Mouse (Mus musculus): Measurements from ENCODE around the gene Fbxw4.
"Not testable (repeated sequence)": the region's sequence is repeated elsewhere in the genome, so short reads cannot be mapped to it uniquely, and the experiment has no call there.

Gene Fbxw4

GRCm38 (mm10) chr19:45580235-45580634 lies 79.9 kb downstream of the Fbxw4 start:
- DNase-seq (ENCODE audit: low spot score in 2 of 2) = no peak

DNA sequence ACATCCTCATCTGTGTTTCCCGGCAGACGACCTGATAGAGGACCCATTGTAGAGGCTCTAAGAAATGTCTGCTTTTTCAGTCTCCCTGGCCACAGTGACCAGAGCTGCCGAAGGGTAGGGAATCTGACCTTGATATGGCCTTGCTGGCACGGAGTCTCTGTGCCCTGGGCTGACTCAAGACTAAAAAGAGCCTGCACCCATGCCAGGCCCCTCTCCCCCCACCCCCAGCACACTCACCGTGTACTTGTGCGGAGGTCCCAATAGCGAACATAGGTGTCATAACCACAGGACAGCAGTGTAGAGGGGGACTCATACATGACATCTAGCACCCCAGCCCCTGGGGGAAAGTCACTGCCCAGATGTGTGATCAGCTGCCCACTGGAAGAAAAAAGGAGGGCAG lies 80.7 kb downstream of the Fbxw4 start:
- DNase-seq (ENCODE audit: low spot score in 2 of 2) = no peak

- no peak for DNase-seq (ENCODE audit: low spot score in 2 of 2)
Observed at GRCm38 (mm10) chr19:45578976-45579375, 81.1 kb downstream of the Fbxw4 start.

DNA sequence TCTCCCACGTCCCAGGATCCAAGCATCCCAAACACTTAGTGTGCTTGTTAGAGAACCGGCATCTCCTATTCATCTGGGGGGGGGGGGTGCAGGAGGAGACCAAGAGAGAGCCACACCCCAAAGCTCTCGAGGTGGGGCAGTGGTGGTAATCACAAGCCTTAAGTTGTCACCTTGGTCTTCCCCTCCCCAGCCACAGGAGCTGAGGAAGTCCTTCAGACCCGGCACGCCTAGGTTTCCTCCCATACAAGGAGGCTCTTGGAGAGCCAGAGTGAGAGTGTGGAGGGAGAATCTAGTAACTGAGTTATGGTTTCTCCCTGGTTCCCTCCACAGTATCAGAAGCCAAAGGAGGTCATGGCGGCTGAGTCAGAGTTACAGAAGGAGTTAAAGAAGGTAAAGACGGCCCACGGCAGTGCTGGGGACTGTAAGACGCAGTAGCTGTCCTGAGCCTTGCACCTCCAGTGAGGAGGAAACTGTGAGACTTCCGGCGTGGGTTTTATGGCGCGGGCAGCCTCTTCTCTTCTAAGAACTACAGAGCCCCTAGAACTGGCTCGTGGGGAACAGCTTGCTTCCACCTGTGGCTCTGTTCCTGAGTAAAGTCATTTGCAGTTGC lies 82.9 kb downstream of the Fbxw4 start:
- DNase-seq (ENCODE audit: low spot score in 2 of 2) = no peak

- DNase-seq (ENCODE audit: low spot score in 2 of 2) = no peak
Observed at GRCm38 (mm10) chr19:45575632-45576001, 84.5 kb downstream of the Fbxw4 start.

DNA sequence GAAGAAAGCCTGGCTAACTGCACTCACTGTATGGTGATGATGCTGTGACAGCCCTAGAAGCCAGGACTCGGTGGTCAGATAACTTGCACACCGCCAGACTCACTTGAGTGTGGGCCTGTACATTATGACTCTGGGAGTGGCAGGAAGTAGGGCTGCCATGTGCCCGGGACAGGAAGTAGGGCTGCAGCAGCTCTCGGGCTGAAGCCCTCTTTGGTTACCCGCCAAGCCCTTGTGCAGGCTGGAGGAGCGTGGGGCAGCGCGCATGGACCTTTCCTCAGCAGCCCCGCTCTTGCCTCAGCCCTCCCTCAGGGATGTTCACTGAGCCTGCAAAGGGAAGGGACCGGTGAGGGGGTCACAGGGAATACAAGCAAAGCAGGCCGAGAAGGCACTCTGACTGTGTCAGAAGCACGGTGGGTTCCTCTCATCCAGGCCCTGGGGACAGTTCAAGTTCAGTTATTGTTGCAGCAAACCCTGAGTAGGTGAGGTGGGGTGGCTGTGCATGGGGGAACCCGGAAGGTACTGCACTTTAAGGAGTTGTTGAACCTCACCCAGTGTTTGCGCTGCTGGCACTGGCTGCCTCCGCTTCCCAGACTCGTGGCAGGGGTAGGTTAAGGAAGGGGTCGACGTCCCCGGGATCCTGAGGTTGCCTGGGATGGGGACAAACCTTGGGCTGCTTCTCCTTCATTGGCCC lies 85.0 kb downstream of the Fbxw4 start:
- DNase-seq (ENCODE audit: low spot score in 2 of 2) = no peak

- no peak for DNase-seq (ENCODE audit: low spot score in 2 of 2)
Observed at GRCm38 (mm10) chr19:45574339-45574898, 85.7 kb downstream of the Fbxw4 start.

- peak; percentile 61 to 71 for DNase-seq (ENCODE audit: low spot score in 2 of 2)
Observed at GRCm38 (mm10) chr19:45573861-45574267, 86.2 kb downstream of the Fbxw4 start.

DNA sequence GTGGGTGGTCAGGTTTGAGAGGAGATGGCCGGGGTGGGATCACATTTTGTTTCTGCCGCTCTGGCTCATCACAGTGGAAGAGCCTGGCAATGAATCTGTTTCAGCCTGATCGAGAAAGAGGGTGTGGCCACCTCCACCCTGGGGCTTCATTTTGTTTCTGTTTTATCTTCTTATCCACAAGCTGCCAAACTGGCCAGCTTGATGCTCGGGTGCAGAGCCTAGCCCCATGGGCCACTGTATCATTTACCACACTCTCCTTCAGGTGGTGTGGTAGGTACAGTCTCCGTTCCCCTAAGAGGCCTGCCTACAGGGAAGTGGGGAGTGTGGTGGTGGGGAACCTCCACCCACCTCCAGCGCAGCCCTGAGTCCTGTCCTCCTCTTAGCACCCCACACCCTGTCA lies 87.1 kb downstream of the Fbxw4 start:
- no peak for DNase-seq (ENCODE audit: low spot score in 2 of 2)

- DNase-seq (ENCODE audit: low spot score in 2 of 2) = no peak
Observed at GRCm38 (mm10) chr19:45567367-45567766, 92.7 kb downstream of the Fbxw4 start.

DNA sequence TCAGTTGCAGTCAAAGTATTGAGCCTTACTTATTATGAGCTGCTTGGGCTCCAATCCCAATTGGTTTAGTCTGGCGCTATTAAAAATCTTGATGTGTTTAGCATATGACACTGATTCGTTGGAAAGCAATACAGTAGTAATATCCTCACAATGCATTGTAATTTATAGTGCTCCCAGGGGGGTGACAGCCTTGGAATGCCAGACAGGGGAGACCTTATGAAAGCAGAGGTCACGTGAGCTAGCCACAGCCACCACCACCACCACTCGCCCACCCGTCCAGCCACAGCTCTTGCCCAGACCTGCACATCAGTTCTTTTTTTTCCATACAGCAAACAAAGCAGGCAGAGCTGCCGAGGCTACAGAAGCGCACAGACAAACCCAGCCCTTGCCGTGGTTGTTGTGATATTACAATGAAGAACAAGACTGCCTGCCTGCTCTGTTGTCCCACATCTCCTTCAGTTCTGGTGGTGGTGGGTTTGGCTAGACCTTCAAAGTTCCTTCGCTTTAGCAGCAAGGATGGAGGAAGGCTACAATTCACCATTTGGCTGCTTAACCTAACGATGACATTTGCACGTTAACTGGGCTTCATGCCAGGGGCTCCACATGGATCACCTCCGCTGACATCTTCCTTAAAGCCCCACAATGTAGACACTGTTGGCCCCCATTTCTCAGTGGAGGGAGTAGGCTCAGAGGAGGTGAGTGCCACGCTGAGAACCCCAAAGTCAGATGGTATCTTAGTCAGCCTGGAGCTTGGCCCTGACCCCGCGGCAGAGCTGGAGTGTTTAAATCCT lies 94.0 kb downstream of the Fbxw4 start:
- no peak for DNase-seq (ENCODE audit: low spot score in 2 of 2)

DNA sequence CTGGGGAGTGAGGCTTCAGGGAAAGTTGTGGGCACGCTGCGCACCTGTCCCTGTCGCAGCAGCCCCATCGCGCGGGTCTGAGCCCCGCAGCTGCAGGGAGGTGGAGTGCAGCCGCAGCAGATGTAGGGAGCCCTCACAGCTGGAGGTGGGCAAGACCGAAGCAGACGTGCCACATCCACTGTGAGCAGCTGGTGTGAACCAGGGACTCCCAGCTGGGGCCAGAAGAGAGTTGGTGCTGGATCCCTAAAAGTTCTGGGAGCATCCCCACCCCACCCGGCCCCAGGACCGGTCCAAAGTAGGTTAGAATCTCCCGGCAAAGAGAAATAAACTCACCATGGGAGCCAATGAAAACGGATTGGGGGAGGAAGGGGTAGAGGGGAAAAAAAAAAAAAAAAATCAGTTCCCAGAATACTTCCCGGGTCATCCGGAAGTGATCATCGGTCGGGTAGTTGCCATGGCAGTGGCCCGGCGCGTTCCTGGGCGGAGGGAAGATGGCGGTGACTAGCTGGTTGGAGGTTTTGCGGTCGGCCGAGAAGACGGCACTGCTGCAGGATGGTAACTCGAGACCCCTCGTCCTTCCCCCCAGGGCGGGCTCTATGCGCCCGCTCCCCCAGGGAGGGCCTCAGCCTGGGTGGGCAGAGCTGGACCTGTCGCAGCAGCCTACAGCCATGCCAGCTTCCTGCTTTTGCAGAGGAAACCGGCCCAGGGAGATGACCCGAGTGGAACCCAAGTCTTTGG lies 99.8 kb downstream of the Fbxw4 start, which contains the start of the genes Poll and Gm17018:
Gene Poll (minus strand): TSS at position 379 of the 738 bp plus-strand sequence.
Gene Gm17018 (plus strand): TSS at position 463 of the 738 bp plus-strand sequence.
- DNase-seq (ENCODE audit: low spot score in 2 of 2) = peak; percentile 82 to 86

DNA sequence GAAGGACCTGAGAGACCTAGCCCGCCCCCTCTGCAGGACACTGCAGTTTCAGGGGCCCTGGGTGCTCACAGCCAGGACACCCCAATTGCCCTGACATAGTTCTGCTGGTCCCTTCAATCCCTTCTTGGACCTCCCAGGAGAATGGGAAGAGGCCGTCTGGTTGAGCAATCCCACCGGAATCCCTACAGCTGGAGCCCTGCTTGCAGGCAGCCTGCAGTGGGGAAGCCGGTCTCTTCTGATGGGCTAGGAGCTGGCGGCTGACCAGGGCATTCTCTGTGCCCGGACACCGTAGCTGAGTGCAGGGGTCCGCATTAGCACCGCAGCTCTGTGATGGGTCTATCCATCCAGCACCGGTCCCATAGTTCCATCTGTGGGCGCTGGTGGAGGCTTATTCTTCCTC lies 106.0 kb downstream of the Fbxw4 start:
- no peak for DNase-seq (ENCODE audit: low spot score in 2 of 2)

GRCm38 (mm10) chr19:45552187-45552586 lies 107.9 kb downstream of the Fbxw4 start:
- DNase-seq (ENCODE audit: low spot score in 2 of 2) = no peak

DNA sequence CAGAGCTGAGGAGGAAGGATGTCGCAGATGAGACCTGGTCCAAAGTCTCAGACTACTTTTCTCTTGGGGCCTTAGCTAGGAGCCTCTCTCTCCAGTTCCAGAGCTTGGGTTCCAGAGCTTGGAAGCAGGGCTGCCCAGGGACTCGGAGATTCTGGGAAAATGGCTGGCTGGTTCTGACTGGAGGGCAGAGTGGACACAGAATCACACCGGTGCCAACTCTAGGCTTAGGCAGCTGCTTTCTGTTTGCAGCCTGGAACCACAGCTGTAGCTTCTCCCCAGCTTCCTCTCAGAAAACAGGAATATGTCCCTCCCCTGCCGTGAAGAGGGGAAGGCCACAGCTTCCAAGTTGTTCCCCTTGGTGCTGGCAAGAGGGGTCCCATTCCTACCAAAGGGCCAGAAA lies 110.2 kb downstream of the Fbxw4 start:
- no peak for DNase-seq (ENCODE audit: low spot score in 2 of 2)

DNA sequence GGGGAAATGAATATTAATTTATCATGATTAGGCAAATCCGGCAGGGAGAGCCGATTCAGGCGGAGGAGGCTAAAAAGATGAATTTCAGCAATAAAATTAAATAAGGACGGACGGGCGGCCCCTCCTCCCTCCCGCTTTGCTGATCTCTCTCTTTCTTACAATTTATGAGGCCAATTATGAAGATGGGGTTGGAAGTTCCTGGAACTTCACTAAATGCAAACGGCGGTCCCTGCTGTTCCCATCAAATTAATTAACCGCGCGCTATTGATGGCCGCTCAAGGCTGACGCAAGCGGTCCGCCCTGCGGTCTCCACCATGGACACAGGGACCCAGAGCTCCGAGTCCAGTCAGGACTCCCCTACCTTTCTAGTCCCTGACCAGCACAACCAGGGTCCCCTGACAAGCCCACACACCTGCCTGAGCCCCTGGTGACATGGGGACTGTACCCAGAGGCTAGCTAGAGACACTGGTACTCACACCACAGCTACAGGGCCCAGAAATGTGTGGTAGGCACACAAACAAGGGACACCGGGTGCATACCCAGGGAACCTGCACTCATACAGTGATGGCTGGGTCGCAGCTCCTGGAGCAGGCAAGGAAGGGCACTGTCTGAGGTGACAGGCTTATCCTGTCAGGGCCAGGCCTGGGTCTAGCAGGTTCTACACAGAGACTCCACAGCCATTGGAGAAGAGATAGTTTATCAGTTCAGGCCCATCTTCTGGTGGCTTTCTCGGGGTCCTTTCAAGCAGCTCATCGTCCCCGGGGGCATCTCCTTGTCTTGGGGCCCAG lies 110.8 kb downstream of the Fbxw4 start:
- DNase-seq (ENCODE audit: low spot score in 2 of 2) = no peak

GRCm38 (mm10) chr19:45548196-45548595 lies 111.9 kb downstream of the Fbxw4 start:
- DNase-seq (ENCODE audit: low spot score in 2 of 2) = not testable (repeated sequence)

DNA sequence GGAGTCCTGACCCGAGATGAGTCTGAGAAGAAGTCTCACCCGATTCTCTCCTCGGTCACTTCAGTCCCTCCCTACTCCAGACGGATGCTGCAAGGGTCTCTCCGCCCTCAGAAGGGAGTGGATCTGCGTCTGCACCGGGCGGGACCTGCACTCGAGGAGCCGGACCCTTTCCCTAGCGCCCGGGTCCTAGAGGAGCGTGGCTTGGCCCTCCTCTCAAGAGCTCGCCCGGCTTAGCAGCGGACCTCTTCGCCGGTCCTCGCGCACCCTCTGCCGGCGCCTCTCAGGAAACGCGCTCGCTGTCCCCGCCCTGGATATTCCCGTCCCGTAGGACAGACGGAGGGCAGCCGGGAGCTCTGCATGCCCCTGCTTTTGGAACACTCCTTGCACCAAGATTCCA lies 115.2 kb downstream of the Fbxw4 start:
- DNase-seq (ENCODE audit: low spot score in 2 of 2) = peak; percentile 67 to 81

GRCm38 (mm10) chr19:45544152-45544924 lies 115.8 kb downstream of the Fbxw4 start:
- no peak for DNase-seq (ENCODE audit: low spot score in 2 of 2)

DNA sequence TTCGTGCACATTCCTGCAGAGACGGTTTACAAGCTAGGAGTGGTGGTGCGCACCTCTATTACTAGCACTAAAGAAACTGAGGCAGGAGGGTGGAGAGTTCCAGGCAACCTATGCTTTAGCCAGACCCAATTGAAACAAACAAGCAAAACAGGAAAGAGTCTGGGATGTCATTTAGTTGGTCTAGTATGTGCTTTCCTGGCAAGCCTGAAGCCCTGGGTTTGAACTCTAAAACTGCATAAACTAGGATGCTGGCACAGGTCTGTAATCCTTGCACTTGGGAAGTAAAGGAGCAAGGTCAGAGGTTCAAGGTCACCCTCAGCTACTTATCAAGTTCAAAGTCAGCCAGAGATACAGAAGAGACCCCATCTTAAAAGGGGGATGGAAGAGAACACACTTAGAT lies 118.1 kb downstream of the Fbxw4 start:
- no peak for DNase-seq (ENCODE audit: low spot score in 2 of 2)
